Mouse (Mus musculus): ENCODE measurements around the gene Cwc27. TPM values are rescaled to one million over a fixed set of nuclear protein-coding genes. Genes with fewer than 3 reads are reported as not detected.

The Cwc27 gene
- polyA plus RNA-seq, 1 experiment from 2014 or later = 26.4 TPM

GRCm38 (mm10) chr13:104660042-104660680 is 156.8 kb downstream of the Cwc27 start:
- H3K4me2 ChIP-seq (replicated peaks) = no peak overlapping the region
- no peaks in the 10 kb centered on the region for H3K27me3 ChIP-seq
- peaks cover 17% of the 10 kb centered on the region for H3K36me3 ChIP-seq
- no peak overlapping the region for H3K9ac ChIP-seq (replicated peaks)
- no peak for ATAC-seq
- H3K9me3 ChIP-seq = no peaks in the 10 kb centered on the region
- no peak overlapping the region for H3K27ac ChIP-seq
- no peaks in the 10 kb centered on the region for H3K4me1 ChIP-seq (replicated peaks)
- WGBS = 92% methylated on average over 7 of the region's 7 CpGs
- H3K4me3 ChIP-seq (replicated peaks) = no peak overlapping the region

GRCm38 (mm10) chr13:104656666-104657272 is 160.2 kb downstream of the Cwc27 start:
- H3K9me3 ChIP-seq = no peaks in the 10 kb centered on the region
- ATAC-seq = no peak
- 96% methylated on average over 5 of the region's 5 CpGs for WGBS
- H3K27me3 ChIP-seq = no peaks in the 10 kb centered on the region
- no peaks in the 10 kb centered on the region for H3K4me1 ChIP-seq (replicated peaks)
- H3K9ac ChIP-seq (replicated peaks) = no peak overlapping the region
- H3K4me3 ChIP-seq (replicated peaks) = no peak overlapping the region
- no peak overlapping the region for H3K27ac ChIP-seq
- no peak overlapping the region for H3K4me2 ChIP-seq (replicated peaks)
- H3K36me3 ChIP-seq = peaks cover 17% of the 10 kb centered on the region

GRCm38 (mm10) chr13:104655137-104655536 is 161.8 kb downstream of the Cwc27 start:
- H3K9me3 ChIP-seq = no peaks in the 10 kb centered on the region
- no peak for ATAC-seq
- WGBS = 81% methylated on average over 3 of the region's 3 CpGs
- no peaks in the 10 kb centered on the region for H3K4me1 ChIP-seq (replicated peaks)
- no peak overlapping the region for H3K9ac ChIP-seq (replicated peaks)
- no peak overlapping the region for H3K4me2 ChIP-seq (replicated peaks)
- no peak overlapping the region for H3K4me3 ChIP-seq (replicated peaks)
- no peaks in the 10 kb centered on the region for H3K27me3 ChIP-seq
- no peak overlapping the region for H3K27ac ChIP-seq
- H3K36me3 ChIP-seq = peaks cover 7% of the 10 kb centered on the region

GRCm38 (mm10) chr13:104651763-104652162 is 165.2 kb downstream of the Cwc27 start:
- Histone ChIP-seq H3K4me2 (replicated peaks) (no peak overlapping the region), H3K27me3 (no peaks in the 10 kb centered on the region), H3K36me3 (peaks cover 1% of the 10 kb centered on the region), H3K4me1 (replicated peaks) (no peaks in the 10 kb centered on the region), H3K9me3 (no peaks in the 10 kb centered on the region), H3K4me3 (replicated peaks) (no peak overlapping the region), H3K9ac (replicated peaks) (no peak overlapping the region), H3K27ac (no peak overlapping the region)
- no peak for ATAC-seq
- WGBS = 94% methylated on average over 2 of the region's 2 CpGs

- Histone ChIP-seq H3K9me3 (no peaks in the 10 kb centered on the region), H3K36me3 (no peaks in the 10 kb centered on the region), H3K4me2 (replicated peaks) (no peak overlapping the region), H3K27ac (no peak overlapping the region), H3K9ac (replicated peaks) (no peak overlapping the region), H3K27me3 (no peaks in the 10 kb centered on the region), H3K4me3 (replicated peaks) (no peak overlapping the region), H3K4me1 (replicated peaks) (no peaks in the 10 kb centered on the region)
- WGBS = 98% methylated on average over 2 of the region's 2 CpGs
- no peak for ATAC-seq
Measured at GRCm38 (mm10) chr13:104650654-104651053, 166.3 kb downstream of the Cwc27 start.

GRCm38 (mm10) chr13:104650145-104650544 is 166.8 kb downstream of the Cwc27 start:
- Histone ChIP-seq H3K27me3 (no peaks in the 10 kb centered on the region), H3K27ac (no peak overlapping the region), H3K9me3 (no peaks in the 10 kb centered on the region), H3K4me2 (replicated peaks) (no peak overlapping the region), H3K9ac (replicated peaks) (no peak overlapping the region), H3K4me3 (replicated peaks) (no peak overlapping the region), H3K4me1 (replicated peaks) (no peaks in the 10 kb centered on the region), H3K36me3 (no peaks in the 10 kb centered on the region)
- no peak for ATAC-seq
- WGBS = 66% methylated on average over 5 of the region's 5 CpGs

GRCm38 (mm10) chr13:104645778-104646425 is 171.0 kb downstream of the Cwc27 start:
- no peak overlapping the region for H3K9ac ChIP-seq (replicated peaks)
- H3K9me3 ChIP-seq = no peaks in the 10 kb centered on the region
- 91% methylated on average over 6 of the region's 6 CpGs for WGBS
- H3K36me3 ChIP-seq = no peaks in the 10 kb centered on the region
- no peak overlapping the region for H3K4me3 ChIP-seq (replicated peaks)
- no peak for ATAC-seq
- H3K4me2 ChIP-seq (replicated peaks) = no peak overlapping the region
- H3K27me3 ChIP-seq = no peaks in the 10 kb centered on the region
- H3K4me1 ChIP-seq (replicated peaks) = no peaks in the 10 kb centered on the region
- no peak overlapping the region for H3K27ac ChIP-seq

GRCm38 (mm10) chr13:104644185-104644584 is 172.8 kb downstream of the Cwc27 start:
- Histone ChIP-seq H3K9me3 (no peaks in the 10 kb centered on the region), H3K4me3 (replicated peaks) (no peak overlapping the region), H3K4me1 (replicated peaks) (no peaks in the 10 kb centered on the region), H3K27me3 (no peaks in the 10 kb centered on the region), H3K36me3 (peaks cover 2% of the 10 kb centered on the region; the same call in 1 of the 2 replicates), H3K9ac (replicated peaks) (no peak overlapping the region), H3K4me2 (replicated peaks) (no peak overlapping the region), H3K27ac (no peak overlapping the region)
- 97% methylated on average over 1 of the region's 1 CpGs for WGBS
- no peak for ATAC-seq

- ATAC-seq = no peak
- WGBS = 92% methylated on average over 5 of the region's 5 CpGs
- H3K4me3 ChIP-seq (replicated peaks) = no peak overlapping the region
Measured at GRCm38 (mm10) chr13:104640694-104641454, 176.1 kb downstream of the Cwc27 start.

GRCm38 (mm10) chr13:104638988-104639387 is 178.0 kb downstream of the Cwc27 start:
- Histone ChIP-seq H3K27me3 (no peaks in the 10 kb centered on the region), H3K27ac (no peak overlapping the region), H3K36me3 (peaks cover 12% of the 10 kb centered on the region; the same call in 1 of the 2 replicates), H3K9ac (replicated peaks) (no peak overlapping the region), H3K9me3 (no peaks in the 10 kb centered on the region), H3K4me3 (replicated peaks) (no peak overlapping the region), H3K4me2 (replicated peaks) (no peak overlapping the region), H3K4me1 (replicated peaks) (no peaks in the 10 kb centered on the region)
- ATAC-seq = no peak
- WGBS = 90% methylated on average over 3 of the region's 3 CpGs

More at GRCm38 (mm10) chr13:104640694-104641454, 176.1 kb downstream of the Cwc27 start:
- Histone ChIP-seq H3K36me3 (peaks cover 12% of the 10 kb centered on the region; the same call in 1 of the 2 replicates), H3K4me1 (replicated peaks) (no peaks in the 10 kb centered on the region), H3K27ac (no peak overlapping the region), H3K9me3 (no peaks in the 10 kb centered on the region), H3K9ac (replicated peaks) (no peak overlapping the region), H3K4me2 (replicated peaks) (no peak overlapping the region), H3K27me3 (no peaks in the 10 kb centered on the region)

GRCm38 (mm10) chr13:104635965-104636462 is 180.9 kb downstream of the Cwc27 start:
- H3K4me1 ChIP-seq (replicated peaks) = no peaks in the 10 kb centered on the region
- H3K9ac ChIP-seq (replicated peaks) = no peak overlapping the region
- H3K4me2 ChIP-seq (replicated peaks) = no peak overlapping the region
- no peaks in the 10 kb centered on the region for H3K9me3 ChIP-seq
- H3K4me3 ChIP-seq (replicated peaks) = no peak overlapping the region
- H3K36me3 ChIP-seq = peaks cover 12% of the 10 kb centered on the region; the same call in 1 of the 2 replicates
- no peak for ATAC-seq
- H3K27me3 ChIP-seq = no peaks in the 10 kb centered on the region
- H3K27ac ChIP-seq = no peak overlapping the region
- WGBS = 86% methylated on average over 6 of the region's 6 CpGs

- 92% methylated on average over 2 of the region's 2 CpGs for WGBS
- H3K9me3 ChIP-seq = no peaks in the 10 kb centered on the region
Measured at GRCm38 (mm10) chr13:104634708-104635107, 182.2 kb downstream of the Cwc27 start.

More at GRCm38 (mm10) chr13:104634708-104635107, 182.2 kb downstream of the Cwc27 start:
- Histone ChIP-seq H3K36me3 (peaks cover 15% of the 10 kb centered on the region; the same call in 1 of the 2 replicates), H3K27ac (no peak overlapping the region), H3K9ac (replicated peaks) (no peak overlapping the region), H3K27me3 (no peaks in the 10 kb centered on the region), H3K4me3 (replicated peaks) (no peak overlapping the region), H3K4me2 (replicated peaks) (no peak overlapping the region), H3K4me1 (replicated peaks) (no peaks in the 10 kb centered on the region)
- ATAC-seq = no peak
